Mouse (Mus musculus) olfactory bulb, adult 2 months (tissue): ENCODE results near the gene Helq. TPM values are rescaled to one million over a fixed set of nuclear protein-coding genes. Genes with fewer than 3 reads are reported as not detected.

ENCODE experiments used
- H3K27ac ChIP-seq: fragments of 200-500 bp; 2 replicates; pipeline ENCODE4 v1.5.1; 2012; ENCODE audit warnings: low read depth, low read length; ENCODE audit not compliant: insufficient read depth
- H3K4me1 ChIP-seq: fragments of 200-500 bp; 2 replicates; pipeline ENCODE4 v1.6.1; 2012; ENCODE audit warnings: low read length; ENCODE audit not compliant: control insufficient read depth, insufficient read depth
- H3K4me3 ChIP-seq: fragments of 200-500 bp; 2 replicates; pipeline ENCODE4 v1.5.1; 2012; ENCODE audit warnings: mild to moderate bottlenecking, low read depth, low read length, moderate library complexity; ENCODE audit not compliant: insufficient read depth
- CTCF ChIP-seq: fragments of 200-500 bp; IDR thresholded peaks from 2 replicates; pipeline ENCODE4 v1.5.1; 2012; ENCODE audit warnings: low read depth, mild to moderate bottlenecking, low read length, moderate library complexity; ENCODE audit not compliant: insufficient read depth
- POLR2A ChIP-seq: fragments of 200-500 bp; IDR thresholded peaks from 2 replicates; pipeline ENCODE4 v1.6.1; 2012; ENCODE audit warnings: mild to moderate bottlenecking, low read depth, low read length, moderate library complexity; ENCODE audit not compliant: insufficient read depth
- WGBS: fragments of 180-500 bp; shearing (Covaris S2); methylation state at CpG from one replicate; pipeline ENCODE4 v1.1.7; 2018; 5-methylcytosine and 5-hydroxymethylcytosine counted together
- polyA plus RNA-seq: library from polyadenylated mRNA; stranded (reverse); fragments of >200 nt; gene quantifications from 2 replicates; pipeline ENCODE4 v1.2.4, GENCODE M21; 2012; ENCODE audit warnings: low replicate concordance; ENCODE audit not compliant: missing spikeins, insufficient read depth, insufficient read length

Gene Helq
- polyA plus RNA-seq, 1 experiment = not detected

DNA sequence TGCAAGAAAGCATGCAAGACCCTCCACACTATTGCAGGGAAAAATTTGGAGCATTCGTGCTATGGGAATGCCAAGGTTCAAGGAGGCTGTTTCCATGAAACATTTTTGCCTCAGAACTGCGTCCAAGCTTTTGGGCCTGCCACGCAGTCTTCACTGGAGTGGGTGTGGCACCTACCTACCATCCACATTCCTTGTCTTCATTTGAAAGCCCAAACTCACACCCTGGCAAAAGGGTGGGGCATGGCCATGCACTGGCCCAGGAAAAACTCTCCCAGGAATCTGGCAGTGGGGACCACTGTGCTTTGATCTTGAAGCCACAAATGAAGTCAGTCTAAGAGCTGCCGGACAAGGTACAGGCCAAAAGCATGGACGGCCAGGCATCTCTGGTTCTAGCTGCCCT is 40.3 kb downstream of the Helq start:
- TF ChIP-seq CTCF (no peak), POLR2A (no peak)
- no peaks in the 10 kb centered on the region for H3K4me1 ChIP-seq
- WGBS = 96% methylated on average over 5 of the region's 5 CpGs
- H3K27ac ChIP-seq = no peak overlapping the region
- no peak overlapping the region for H3K4me3 ChIP-seq

DNA sequence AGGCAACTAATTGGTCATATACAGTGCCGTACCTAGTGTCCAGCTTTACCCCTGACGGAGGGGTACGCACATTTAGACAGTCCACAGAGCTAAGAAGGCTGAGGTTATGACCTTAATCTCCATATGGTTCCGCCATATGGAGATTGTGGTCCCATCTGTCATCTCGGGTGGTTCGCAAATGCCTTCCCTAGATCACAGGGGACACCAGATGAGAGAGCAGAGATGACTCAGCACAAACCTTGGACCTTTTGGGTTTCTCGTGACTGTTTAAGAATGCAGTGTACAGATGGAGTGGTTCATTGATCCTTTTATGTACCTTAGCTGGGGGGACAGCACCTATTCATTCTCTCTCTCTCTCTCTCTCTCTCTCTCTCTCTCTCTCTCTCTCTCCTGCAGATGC is 45.0 kb downstream of the Helq start:
- Histone ChIP-seq H3K27ac (no peak overlapping the region), H3K4me3 (no peak overlapping the region), H3K4me1 (no peaks in the 10 kb centered on the region)
- TF ChIP-seq POLR2A (no peak), CTCF (no peak)
- WGBS = 84% methylated on average over 7 of the region's 7 CpGs

DNA sequence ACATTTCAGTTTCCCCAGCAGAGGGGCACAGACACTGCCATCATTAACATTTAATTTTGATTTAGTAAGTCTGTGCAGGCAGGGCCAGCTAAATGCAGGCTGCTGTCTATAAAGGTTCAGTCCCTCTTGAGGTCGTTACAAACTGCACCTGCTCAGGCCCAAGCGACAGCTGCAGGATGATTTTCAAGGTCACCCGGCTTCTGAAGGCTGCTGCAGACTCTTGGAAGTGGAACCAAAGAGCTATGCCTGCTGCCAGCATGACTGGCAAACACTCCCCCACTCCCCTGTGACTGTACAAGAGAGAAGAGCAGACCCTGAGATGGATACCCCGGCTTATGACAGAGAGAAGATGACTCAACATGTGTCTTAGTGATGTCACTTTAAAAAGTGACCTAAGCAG is 46.7 kb downstream of the Helq start:
- Histone ChIP-seq H3K4me1 (no peaks in the 10 kb centered on the region), H3K4me3 (no peak overlapping the region), H3K27ac (no peak overlapping the region)
- TF ChIP-seq CTCF (no peak), POLR2A (no peak)
- 47% methylated on average over 4 of the region's 4 CpGs for WGBS

DNA sequence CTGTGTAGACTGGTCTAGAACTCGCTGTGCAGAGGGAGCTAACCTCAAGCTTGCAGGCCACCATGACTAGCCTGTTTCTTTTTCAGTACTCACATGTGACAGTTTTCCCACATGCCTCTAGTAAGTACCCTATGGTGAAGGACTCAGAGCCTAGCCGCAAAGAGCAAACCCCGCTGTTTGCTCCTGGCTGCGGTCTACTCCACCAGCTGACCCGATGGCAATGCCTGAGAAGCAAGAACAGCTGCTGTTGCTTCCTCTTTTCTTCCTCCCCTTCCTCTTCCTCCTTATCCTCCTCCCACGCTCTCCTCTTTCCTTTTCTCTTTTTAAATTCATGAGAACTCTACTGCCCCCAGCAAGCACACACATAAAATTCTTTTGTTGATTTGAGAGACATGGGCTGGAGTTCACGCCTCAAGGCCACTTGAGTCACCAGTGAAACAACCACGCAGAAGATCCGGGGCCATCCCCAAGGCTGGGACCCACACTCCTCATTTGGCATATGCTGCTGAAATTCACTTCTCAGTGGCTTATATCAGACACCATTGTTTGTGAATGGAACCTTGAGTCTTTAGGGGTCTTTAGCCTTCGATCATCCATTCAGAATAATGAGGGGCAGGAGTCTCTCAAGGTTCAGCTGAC is 47.7 kb downstream of the Helq start:
- WGBS = 81% methylated on average over 10 of the region's 10 CpGs
- Histone ChIP-seq H3K27ac (no peak overlapping the region), H3K4me1 (no peaks in the 10 kb centered on the region), H3K4me3 (no peak overlapping the region)
- TF ChIP-seq POLR2A (no peak), CTCF (no peak)

DNA sequence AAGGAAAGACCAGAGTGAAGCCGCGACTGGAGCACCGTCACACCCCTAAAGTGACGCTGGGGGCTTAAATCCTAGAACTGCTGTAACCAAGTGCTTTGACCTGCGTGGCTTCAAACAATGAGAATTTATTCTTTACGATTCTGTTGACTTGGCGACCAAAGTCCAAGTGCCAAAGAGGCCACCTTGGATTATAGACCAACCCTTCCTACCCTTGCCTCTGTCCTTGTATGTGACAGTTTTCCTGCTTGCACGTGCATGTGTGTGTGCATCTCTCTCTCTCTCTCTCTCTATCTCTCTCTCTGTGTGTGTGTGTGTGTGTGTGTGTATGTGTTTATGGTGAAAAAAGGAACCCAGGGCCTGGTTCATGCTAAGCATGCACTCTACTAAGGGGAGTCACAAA is 59.6 kb downstream of the Helq start:
- Histone ChIP-seq H3K4me3 (no peak overlapping the region), H3K4me1 (no peaks in the 10 kb centered on the region), H3K27ac (no peak overlapping the region)
- 91% methylated on average over 8 of the region's 8 CpGs for WGBS
- TF ChIP-seq POLR2A (no peak), CTCF (no peak)

DNA sequence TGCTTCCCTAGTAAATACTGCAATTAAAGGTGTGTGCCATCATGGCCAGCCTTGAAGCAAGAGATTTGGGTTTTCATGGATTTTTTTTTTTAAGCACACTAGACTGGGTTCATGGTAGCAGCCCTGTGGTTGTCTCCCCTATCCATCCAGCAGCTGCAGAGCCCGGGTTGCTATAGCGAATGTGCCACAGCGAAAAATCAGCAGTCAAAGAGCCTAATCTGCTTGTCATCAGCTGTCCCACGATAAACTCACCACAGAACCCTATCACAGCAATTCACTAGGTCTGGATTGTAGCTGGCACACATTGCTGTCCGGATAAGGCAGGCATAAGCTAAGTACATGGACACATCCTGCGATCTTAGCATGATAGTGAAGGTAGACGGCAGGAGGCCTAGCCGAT is 61.5 kb downstream of the Helq start:
- Histone ChIP-seq H3K4me1 (no peaks in the 10 kb centered on the region), H3K4me3 (no peak overlapping the region), H3K27ac (no peak overlapping the region)
- TF ChIP-seq CTCF = no peak
- TF ChIP-seq POLR2A = no peak
- WGBS = 86% methylated on average over 8 of the region's 8 CpGs

DNA sequence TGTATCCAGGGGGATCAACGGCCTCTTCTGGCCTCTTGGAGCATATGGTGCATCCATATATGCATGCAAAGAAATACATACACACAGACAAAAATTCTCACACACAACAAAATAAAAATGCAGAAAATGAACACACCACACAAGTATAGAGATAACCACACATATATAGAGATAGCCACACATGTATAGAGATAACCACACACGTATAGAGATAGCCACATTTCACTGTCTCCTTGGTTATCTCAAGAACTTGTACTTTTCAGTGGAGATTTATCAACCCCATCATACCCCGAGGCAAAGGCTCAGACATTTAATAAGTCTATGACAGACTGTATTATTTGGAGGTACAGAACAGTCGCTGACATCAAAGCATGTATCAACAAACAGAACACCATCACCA is 63.9 kb downstream of the Helq start:
- H3K27ac ChIP-seq = no peak overlapping the region
- no peak for TF ChIP-seq CTCF
- no peak for TF ChIP-seq POLR2A
- WGBS = 85% methylated on average over 4 of the region's 4 CpGs
- no peaks in the 10 kb centered on the region for H3K4me1 ChIP-seq
- H3K4me3 ChIP-seq = no peak overlapping the region

DNA sequence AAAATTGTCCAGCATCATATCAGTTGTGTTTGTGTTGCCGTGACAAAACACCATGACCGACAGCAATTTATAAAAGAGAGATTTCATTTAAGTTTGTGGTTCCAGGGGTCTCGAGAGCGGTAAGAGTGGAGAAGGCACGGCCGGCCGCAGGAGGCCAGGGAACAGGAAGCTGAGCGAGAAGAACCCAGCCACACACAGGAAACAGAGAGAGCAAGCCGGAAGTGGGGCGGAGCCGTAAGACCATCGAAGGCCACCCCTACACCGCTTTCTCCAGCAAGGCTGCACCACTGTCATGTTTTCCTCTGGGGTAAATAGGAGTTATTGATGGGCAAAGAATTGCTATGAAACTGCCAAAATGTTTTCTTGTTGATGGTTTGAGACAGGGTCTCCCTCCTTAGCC is 69.6 kb downstream of the Helq start:
- TF ChIP-seq POLR2A (no peak), CTCF (no peak)
- 90% methylated on average over 13 of the region's 13 CpGs for WGBS
- no peaks in the 10 kb centered on the region for H3K4me1 ChIP-seq
- no peak overlapping the region for H3K27ac ChIP-seq
- no peak overlapping the region for H3K4me3 ChIP-seq

DNA sequence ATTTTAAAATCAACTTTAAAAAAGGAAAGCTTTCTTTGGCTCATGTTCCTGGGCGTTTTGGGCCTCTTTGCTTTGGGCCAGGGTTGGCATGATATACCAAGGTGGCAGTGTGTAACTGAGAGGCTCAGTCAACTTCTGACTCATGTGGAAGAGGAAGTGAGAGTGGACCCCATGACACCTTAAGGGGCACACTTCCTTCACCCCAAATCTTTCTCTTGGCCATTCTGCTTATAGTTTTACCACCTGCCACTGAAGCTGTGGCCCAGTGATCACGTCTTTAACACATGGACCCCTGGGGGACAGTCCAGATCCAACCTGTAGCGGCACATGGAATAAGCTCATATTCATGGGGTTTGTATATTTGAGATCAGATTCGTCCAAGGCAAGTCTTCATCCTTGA is 72.4 kb downstream of the Helq start:
- H3K27ac ChIP-seq = no peak overlapping the region
- H3K4me3 ChIP-seq = no peak overlapping the region
- TF ChIP-seq CTCF (no peak), POLR2A (no peak)
- H3K4me1 ChIP-seq = no peaks in the 10 kb centered on the region
- 80% methylated on average over 4 of the region's 4 CpGs for WGBS

DNA sequence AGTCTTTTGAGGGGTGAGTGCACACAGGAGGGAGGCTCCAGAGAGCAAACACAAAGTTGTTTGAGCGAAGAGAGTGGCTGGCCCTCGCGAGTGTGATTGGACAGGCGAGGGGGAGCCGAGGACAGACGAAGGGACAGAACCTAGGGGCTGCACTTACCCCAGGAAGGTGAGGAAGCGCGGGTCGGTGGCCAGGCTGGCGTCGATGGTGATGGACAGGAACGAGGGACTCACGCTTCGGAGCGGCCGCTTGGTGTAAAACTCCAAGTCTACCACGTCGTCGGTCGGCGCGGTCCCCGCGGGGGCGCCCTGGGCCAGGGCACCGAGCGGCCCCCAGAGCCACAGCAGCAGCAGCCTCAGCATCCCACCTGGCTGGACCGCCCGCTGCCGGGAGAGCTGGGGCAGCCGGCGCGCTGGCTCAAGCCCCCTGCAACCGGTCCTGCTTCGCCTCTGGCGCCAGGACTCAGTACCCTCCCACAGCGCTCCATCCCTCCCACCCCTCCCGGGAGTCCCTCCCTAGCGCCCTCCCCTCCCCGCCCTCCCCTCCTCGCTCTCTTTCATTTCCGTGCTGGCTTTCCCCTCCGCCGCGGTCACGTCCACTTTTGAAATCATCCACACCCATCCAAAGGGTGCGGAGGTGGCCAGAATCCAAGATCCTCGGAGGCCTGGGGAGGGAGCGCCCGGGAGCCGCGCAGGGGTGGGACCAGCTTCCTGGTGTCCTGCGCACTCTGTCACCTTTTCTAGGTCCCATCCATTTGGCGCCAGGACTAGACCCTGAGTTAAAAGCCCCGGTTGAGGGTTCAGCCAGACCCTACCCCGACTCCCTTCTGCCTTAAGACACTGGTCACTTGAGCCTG is 78.9 kb downstream of the Helq start, which contains the start of gene Hpse:
Hpse (minus strand) TSS at position 482 of the 854 bp plus-strand sequence.
- TF ChIP-seq POLR2A = no peak
- no peak for TF ChIP-seq CTCF
- WGBS = 1% methylated on average over 56 of the region's 56 CpGs
- no peak within 1 kb of the TSS for H3K27ac ChIP-seq
- H3K4me1 ChIP-seq = peaks cover 11% of the 10 kb centered on the region
- peak within 1 kb of the TSS; percentile 47 for H3K4me3 ChIP-seq
